Mouse (Mus musculus): ENCODE measurements at regions not wholly inside any gene's neighbourhood (a gene's known extent, or its start where the extent isn't known, plus 50 kb on each side); places are given as distances from the start of the nearest gene placed in this dataset.

DNA sequence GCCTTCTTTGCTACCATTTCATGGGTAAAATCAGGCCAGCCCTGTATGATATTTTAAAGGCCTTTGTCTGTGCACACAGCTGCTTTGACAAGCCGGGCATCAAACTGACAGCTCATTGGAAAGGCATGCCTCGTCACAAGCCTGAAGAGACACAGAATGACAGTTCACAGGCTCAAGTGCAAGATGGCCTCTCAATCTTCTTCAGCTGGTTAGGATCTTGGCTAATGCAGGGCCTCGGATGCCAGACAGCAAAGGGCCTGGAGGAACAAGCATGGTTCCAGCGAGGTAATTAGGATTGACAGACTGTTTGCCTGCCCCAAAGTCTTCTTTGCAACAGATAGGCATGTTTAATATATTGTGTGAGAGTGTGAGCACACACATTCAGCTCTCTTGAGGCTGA lies 109.3 kb upstream of the Mmadhc start:
- Histone ChIP-seq H3K4me1 (ENCODE audit: control insufficient read depth, insufficient read depth, low read length) (no peaks in the 10 kb centered on the region), H3K9me3 (ENCODE audit: control insufficient read depth, low read length) (no peaks in the 10 kb centered on the region), H3K27ac (ENCODE audit: low read length) (no peak overlapping the region), H3K4me3 (ENCODE audit: low read length) (no peak overlapping the region), H3K4me2 (ENCODE audit: low read depth, low read length) (no peak overlapping the region), H3K9ac (ENCODE audit: low read depth, low read length) (no peak overlapping the region), H3K27me3 (replicated peaks; ENCODE audit: control insufficient read depth, insufficient read depth, low read length) (no peaks in the 10 kb centered on the region), H3K36me3 (ENCODE audit: control insufficient read depth, insufficient read depth, low read length) (no peaks in the 10 kb centered on the region)
- no peak for ATAC-seq
- 68% methylated on average over 4 of the region's 4 CpGs for WGBS

DNA sequence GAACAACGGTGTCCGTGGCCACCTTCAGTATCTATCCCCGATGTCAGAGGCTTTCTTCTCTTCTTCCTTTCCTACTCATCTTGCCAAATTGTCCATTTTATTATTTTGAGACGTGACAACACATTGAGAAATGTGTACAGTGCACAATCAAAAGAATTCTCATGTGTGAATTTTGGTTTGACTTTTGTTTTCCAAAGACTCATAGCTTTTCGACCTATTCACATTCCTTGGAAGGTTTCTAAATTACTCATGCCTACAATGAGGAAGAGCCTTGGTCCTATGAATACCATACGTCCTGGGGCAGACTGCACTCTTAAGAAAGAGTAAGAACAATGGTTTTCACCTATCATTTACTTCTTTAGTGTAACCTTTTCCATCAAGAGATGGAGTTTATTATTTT lies 106.5 kb upstream of the Mmadhc start:
- 88% methylated on average over 6 of the region's 6 CpGs for WGBS
- Histone ChIP-seq H3K4me3 (ENCODE audit: low read length) (no peak overlapping the region), H3K9ac (ENCODE audit: low read depth, low read length) (no peak overlapping the region), H3K36me3 (ENCODE audit: control insufficient read depth, insufficient read depth, low read length) (no peaks in the 10 kb centered on the region), H3K9me3 (ENCODE audit: control insufficient read depth, low read length) (no peaks in the 10 kb centered on the region), H3K4me1 (ENCODE audit: control insufficient read depth, insufficient read depth, low read length) (no peaks in the 10 kb centered on the region), H3K27ac (ENCODE audit: low read length) (no peak overlapping the region), H3K4me2 (ENCODE audit: low read depth, low read length) (no peak overlapping the region), H3K27me3 (replicated peaks; ENCODE audit: control insufficient read depth, insufficient read depth, low read length) (no peaks in the 10 kb centered on the region)
- no peak for ATAC-seq

DNA sequence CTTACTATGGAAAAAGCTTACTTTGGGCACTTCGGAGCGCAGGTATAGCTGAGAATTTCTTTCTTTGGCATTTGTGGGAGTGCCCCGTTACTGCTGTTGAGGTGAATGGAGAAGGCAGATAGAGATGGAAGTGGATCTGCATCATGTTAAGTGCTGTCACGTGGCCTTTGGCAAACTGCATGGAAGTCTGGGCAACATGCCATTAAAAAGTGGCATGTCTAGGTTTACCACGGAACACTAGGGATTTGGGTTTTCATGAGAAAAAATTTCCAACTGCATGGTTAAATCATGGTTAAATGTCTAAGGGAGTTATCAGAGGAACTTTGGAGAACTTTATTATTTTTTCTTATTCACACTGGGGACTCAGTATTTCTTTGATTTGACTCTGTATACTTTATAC lies 102.0 kb upstream of the Mmadhc start:
- no peaks in the 10 kb centered on the region for H3K4me1 ChIP-seq (ENCODE audit: control insufficient read depth, insufficient read depth, low read length)
- no peaks in the 10 kb centered on the region for H3K27me3 ChIP-seq (replicated peaks; ENCODE audit: control insufficient read depth, insufficient read depth, low read length)
- no peak overlapping the region for H3K4me2 ChIP-seq (ENCODE audit: low read depth, low read length)
- ATAC-seq, result no peak
- no peak overlapping the region for H3K9ac ChIP-seq (ENCODE audit: low read depth, low read length)
- H3K27ac ChIP-seq (ENCODE audit: low read length), result no peak overlapping the region
- 66% methylated on average over 5 of the region's 5 CpGs for WGBS
- no peak overlapping the region for H3K4me3 ChIP-seq (ENCODE audit: low read length)
- no peaks in the 10 kb centered on the region for H3K36me3 ChIP-seq (ENCODE audit: control insufficient read depth, insufficient read depth, low read length)
- H3K9me3 ChIP-seq (ENCODE audit: control insufficient read depth, low read length), result no peaks in the 10 kb centered on the region

DNA sequence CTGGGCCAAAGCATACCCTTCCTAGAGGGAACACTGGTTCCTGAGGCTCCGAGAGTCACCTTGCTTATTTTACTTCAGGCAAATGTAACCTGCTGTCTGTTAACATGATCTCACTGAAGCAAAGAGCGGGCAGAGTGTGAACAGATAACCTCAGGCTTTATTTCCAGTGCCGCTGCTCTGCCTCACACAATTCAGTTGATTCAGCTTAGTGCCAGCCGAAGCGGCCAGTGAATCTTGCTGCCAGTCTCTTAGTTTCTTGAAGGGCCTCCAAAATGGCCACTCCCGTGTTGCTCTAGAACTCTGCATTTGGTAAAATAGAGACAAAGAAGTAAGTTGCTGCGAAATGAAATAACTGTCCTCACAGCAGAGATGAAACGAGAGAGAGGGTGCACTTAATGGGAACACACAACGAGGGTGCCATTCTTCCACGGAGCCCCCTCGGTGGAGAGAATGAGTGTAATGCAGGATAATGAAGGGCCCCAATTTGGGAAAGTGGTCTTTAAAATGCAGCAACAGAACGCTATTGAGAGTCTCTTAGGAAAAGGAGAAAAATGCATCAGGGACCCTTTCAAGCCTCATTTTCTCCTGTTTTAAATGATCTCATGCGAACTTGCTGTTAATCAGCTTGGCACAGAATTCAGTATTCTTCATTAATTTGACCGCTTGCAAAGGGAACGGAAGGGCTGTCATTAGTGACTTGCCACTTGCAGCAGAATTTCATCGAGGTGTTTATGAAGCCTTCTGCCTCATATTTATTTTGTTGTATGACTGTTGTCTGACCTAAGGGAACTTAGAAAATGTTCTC lies 81.2 kb upstream of the Mmadhc start:
- Histone ChIP-seq H3K9ac (ENCODE audit: low read depth, low read length) (no peak overlapping the region), H3K27me3 (replicated peaks; ENCODE audit: control insufficient read depth, insufficient read depth, low read length) (no peaks in the 10 kb centered on the region), H3K36me3 (ENCODE audit: control insufficient read depth, insufficient read depth, low read length) (no peaks in the 10 kb centered on the region), H3K9me3 (ENCODE audit: control insufficient read depth, low read length) (no peaks in the 10 kb centered on the region), H3K27ac (ENCODE audit: low read length) (no peak overlapping the region), H3K4me2 (ENCODE audit: low read depth, low read length) (no peak overlapping the region), H3K4me1 (ENCODE audit: control insufficient read depth, insufficient read depth, low read length) (no peaks in the 10 kb centered on the region), H3K4me3 (ENCODE audit: low read length) (no peak overlapping the region)
- no peak for ATAC-seq
- 81% methylated on average over 16 of the region's 16 CpGs for WGBS

DNA sequence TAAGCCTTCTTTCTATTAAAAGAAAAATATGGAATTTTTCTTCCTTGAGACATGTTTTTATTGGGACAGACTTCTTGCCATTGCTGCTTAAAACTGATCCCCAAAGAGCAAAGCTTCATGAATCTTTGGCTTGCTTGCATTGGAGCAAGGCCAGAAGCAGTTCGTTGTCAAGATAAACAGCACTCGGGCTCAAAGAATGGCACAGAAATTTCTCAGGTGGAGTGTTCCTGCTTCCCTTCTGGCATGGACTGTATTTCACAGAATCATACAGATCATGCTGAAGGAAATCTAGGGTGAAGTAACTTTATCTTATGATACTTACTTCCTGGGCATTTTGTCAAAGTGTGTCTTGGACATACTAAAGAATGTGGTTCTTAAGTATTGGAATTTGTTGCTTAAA lies 77.0 kb upstream of the Mmadhc start:
- no peak overlapping the region for H3K4me3 ChIP-seq (ENCODE audit: low read length)
- no peak for ATAC-seq
- H3K27ac ChIP-seq (ENCODE audit: low read length), result no peak overlapping the region
- no peaks in the 10 kb centered on the region for H3K27me3 ChIP-seq (replicated peaks; ENCODE audit: control insufficient read depth, insufficient read depth, low read length)
- H3K9me3 ChIP-seq (ENCODE audit: control insufficient read depth, low read length), result no peaks in the 10 kb centered on the region
- WGBS, result 40% methylated on average over 2 of the region's 2 CpGs
- H3K9ac ChIP-seq (ENCODE audit: low read depth, low read length), result no peak overlapping the region
- H3K36me3 ChIP-seq (ENCODE audit: control insufficient read depth, insufficient read depth, low read length), result no peaks in the 10 kb centered on the region
- H3K4me2 ChIP-seq (ENCODE audit: low read depth, low read length), result no peak overlapping the region
- no peaks in the 10 kb centered on the region for H3K4me1 ChIP-seq (ENCODE audit: control insufficient read depth, insufficient read depth, low read length)

DNA sequence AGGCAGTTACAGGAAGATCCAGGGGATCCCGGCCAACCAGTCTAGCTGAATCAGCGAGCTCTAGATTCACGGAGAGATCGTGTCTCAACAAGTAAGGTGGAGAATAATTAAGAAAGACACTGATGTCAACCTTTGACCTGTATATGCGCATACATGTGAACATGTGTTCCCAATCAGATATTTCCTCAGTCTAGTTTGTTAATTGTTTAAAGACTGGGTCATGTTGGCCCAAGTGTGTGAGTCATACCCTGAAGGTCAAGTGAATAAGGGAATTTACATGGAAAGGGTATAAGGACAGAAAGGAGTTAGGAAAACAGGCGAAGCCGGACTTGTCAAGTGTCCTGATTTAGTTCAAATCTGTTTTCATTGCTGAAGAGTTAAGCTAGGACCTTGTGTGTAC lies 76.4 kb upstream of the Mmadhc start:
- Histone ChIP-seq H3K9ac (ENCODE audit: low read depth, low read length) (no peak overlapping the region), H3K9me3 (ENCODE audit: control insufficient read depth, low read length) (no peaks in the 10 kb centered on the region), H3K4me1 (ENCODE audit: control insufficient read depth, insufficient read depth, low read length) (no peaks in the 10 kb centered on the region), H3K27me3 (replicated peaks; ENCODE audit: control insufficient read depth, insufficient read depth, low read length) (no peaks in the 10 kb centered on the region), H3K4me3 (ENCODE audit: low read length) (no peak overlapping the region), H3K27ac (ENCODE audit: low read length) (no peak overlapping the region), H3K4me2 (ENCODE audit: low read depth, low read length) (no peak overlapping the region), H3K36me3 (ENCODE audit: control insufficient read depth, insufficient read depth, low read length) (no peaks in the 10 kb centered on the region)
- ATAC-seq, result no peak
- 84% methylated on average over 7 of the region's 7 CpGs for WGBS

DNA sequence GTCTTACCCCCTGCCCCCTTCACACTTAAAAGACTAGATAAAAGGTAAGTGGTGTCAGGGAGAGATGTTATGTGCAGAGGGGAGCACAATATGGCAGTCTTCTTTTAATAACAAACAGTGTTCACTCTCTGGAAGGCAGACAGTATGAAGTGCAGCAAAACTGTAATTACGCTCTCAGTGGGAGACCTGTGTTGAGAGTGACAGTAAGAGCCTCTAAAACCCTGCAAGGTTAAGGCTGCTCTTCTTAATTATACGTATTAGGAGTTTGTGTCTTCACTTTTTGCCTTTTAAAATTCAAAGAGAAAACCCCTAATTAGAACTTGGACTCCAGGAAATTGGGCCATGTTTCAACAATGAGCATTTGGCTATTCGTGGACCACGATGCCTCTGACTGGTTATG lies 72.2 kb upstream of the Mmadhc start:
- Histone ChIP-seq H3K27me3 (replicated peaks; ENCODE audit: control insufficient read depth, insufficient read depth, low read length) (no peaks in the 10 kb centered on the region), H3K4me2 (ENCODE audit: low read depth, low read length) (no peak overlapping the region), H3K9me3 (ENCODE audit: control insufficient read depth, low read length) (no peaks in the 10 kb centered on the region), H3K27ac (ENCODE audit: low read length) (no peak overlapping the region), H3K9ac (ENCODE audit: low read depth, low read length) (no peak overlapping the region), H3K4me1 (ENCODE audit: control insufficient read depth, insufficient read depth, low read length) (no peaks in the 10 kb centered on the region), H3K4me3 (ENCODE audit: low read length) (no peak overlapping the region), H3K36me3 (ENCODE audit: control insufficient read depth, insufficient read depth, low read length) (no peaks in the 10 kb centered on the region)
- no peak for ATAC-seq
- WGBS, result 89% methylated on average over 4 of the region's 4 CpGs

DNA sequence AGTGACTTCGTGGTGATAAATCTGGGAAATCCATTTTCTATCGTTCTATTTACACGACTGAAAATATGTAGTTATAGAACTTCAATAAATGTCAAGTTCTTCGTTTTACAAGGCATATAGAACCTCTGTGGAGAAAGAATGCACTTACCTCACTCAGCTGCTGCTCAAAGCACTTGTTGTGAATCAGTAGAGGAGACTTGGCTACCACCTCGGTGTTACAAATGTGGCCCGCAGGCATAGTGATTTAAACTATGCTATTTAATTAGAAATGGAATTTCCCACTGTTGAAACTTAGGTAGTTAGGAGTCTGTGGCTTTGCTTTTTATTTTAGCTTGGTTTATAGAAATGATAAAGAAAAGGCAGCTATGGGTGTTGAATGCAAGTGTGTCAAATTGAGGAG lies 71.8 kb upstream of the Mmadhc start:
- Histone ChIP-seq H3K9ac (ENCODE audit: low read depth, low read length) (no peak overlapping the region), H3K4me1 (ENCODE audit: control insufficient read depth, insufficient read depth, low read length) (no peaks in the 10 kb centered on the region), H3K27ac (ENCODE audit: low read length) (no peak overlapping the region), H3K36me3 (ENCODE audit: control insufficient read depth, insufficient read depth, low read length) (no peaks in the 10 kb centered on the region), H3K27me3 (replicated peaks; ENCODE audit: control insufficient read depth, insufficient read depth, low read length) (no peaks in the 10 kb centered on the region), H3K4me3 (ENCODE audit: low read length) (no peak overlapping the region), H3K9me3 (ENCODE audit: control insufficient read depth, low read length) (no peaks in the 10 kb centered on the region), H3K4me2 (ENCODE audit: low read depth, low read length) (no peak overlapping the region)
- ATAC-seq, result no peak
- WGBS, result 71% methylated on average over 6 of the region's 6 CpGs

DNA sequence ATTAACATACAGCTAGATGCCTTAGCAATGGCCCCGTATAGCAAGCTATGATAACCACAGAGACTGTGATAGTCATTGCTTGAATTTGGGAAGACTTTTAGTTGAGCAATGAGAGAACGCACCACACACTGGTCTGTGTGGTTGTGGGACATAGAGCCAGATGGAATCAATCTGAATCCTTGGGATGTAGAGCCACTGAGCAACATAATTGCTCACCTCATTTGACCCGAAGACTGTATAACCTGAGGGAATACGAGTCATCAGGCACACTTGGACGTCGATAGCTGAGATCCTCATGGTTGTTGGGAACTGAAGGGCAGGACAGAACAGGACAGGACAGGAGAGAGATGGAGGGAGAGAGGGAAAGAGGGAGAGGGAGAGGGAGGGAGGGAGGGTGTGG lies 68.6 kb upstream of the Mmadhc start:
- ATAC-seq, result no peak
- no peaks in the 10 kb centered on the region for H3K27me3 ChIP-seq (replicated peaks; ENCODE audit: control insufficient read depth, insufficient read depth, low read length)
- H3K36me3 ChIP-seq (ENCODE audit: control insufficient read depth, insufficient read depth, low read length), result no peaks in the 10 kb centered on the region
- no peaks in the 10 kb centered on the region for H3K4me1 ChIP-seq (ENCODE audit: control insufficient read depth, insufficient read depth, low read length)
- no peak overlapping the region for H3K4me2 ChIP-seq (ENCODE audit: low read depth, low read length)
- H3K4me3 ChIP-seq (ENCODE audit: low read length), result no peak overlapping the region
- no peaks in the 10 kb centered on the region for H3K9me3 ChIP-seq (ENCODE audit: control insufficient read depth, low read length)
- no peak overlapping the region for H3K27ac ChIP-seq (ENCODE audit: low read length)
- 87% methylated on average over 6 of the region's 6 CpGs for WGBS
- H3K9ac ChIP-seq (ENCODE audit: low read depth, low read length), result no peak overlapping the region

DNA sequence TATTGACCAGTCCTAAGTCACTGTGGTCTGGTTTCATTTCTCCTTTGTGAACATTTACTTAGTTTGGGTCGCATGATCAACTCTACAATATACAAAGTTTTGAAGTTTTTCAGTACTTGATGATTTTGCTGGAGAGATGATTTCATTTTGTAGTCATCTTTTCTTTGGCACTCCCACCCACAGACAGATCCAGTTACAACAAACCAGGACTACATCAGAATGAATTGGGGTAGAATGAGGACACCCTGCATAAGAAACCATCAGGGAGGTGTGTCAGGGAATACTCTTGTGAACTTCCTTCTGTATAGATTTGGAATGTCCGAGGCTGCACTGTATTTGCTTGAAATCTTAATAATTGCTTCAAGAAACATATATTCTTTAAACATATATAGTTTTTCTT lies 59.5 kb upstream of the Mmadhc start:
- Histone ChIP-seq H3K9ac (ENCODE audit: low read depth, low read length) (no peak overlapping the region), H3K27me3 (replicated peaks; ENCODE audit: control insufficient read depth, insufficient read depth, low read length) (no peaks in the 10 kb centered on the region), H3K4me3 (ENCODE audit: low read length) (no peak overlapping the region), H3K9me3 (ENCODE audit: control insufficient read depth, low read length) (no peaks in the 10 kb centered on the region), H3K36me3 (ENCODE audit: control insufficient read depth, insufficient read depth, low read length) (no peaks in the 10 kb centered on the region), H3K4me1 (ENCODE audit: control insufficient read depth, insufficient read depth, low read length) (no peaks in the 10 kb centered on the region), H3K4me2 (ENCODE audit: low read depth, low read length) (no peak overlapping the region), H3K27ac (ENCODE audit: low read length) (no peak overlapping the region)
- 90% methylated on average over 2 of the region's 2 CpGs for WGBS
- ATAC-seq, result no peak
